Mouse (Mus musculus) adrenal gland, postnatal 10 days (tissue): ENCODE measurements around the gene Snx5. TPM values are rescaled to one million over a fixed set of nuclear protein-coding genes. Genes with fewer than 3 reads are reported as not detected.

Experiments used
- DNase-seq: peaks from one replicate; pipeline ENCODE4 v3.0.0; 2021; ENCODE audit warnings: mixed read lengths
- total RNA-seq, 2 experiments: library from RNA; stranded (reverse); gene quantifications; 2 replicates each; pipeline ENCODE4 v1.2.3; 2021

The Snx5 gene
- total RNA-seq, 2 experiments from 2014 or later: 93.5 to 97.0 TPM

GRCm38 (mm10) chr2:144267731-144268015 is 3.0 kb downstream of the Snx5 start:
- no peak for DNase-seq

DNA sequence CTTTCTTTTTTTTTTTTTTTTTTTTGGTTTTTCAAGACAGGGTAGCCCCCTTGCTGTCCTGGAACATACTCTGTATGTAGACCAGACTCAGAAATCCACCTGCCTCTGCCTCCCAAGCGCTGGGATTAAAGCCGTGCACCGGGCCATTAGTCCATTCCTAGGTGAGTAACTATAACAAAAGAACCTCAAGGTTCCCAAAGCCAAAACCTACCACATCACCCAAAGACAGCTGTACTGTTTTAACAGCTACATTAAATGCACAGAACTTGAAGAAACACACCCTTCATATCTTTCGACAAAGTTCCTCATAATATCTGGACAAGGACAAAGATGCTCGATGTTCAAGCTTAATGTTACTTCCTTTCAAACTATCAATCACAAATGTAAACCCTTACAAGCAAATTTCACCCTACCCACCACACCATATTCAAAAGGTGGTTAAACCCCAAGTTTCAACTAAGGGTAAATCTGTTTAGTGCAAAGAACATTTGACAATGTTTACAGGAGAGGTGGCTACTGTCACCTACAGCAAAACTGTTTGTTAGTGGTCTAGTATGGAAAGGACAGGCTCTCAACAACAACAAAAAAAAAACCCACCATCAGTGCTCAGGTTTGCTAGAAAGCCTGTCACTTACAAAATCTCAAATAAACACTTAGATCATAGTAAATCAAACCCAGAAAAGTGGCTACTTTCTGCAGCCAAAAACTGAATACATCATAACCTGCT is 3.5 kb downstream of the Snx5 start:
- DNase-seq: no peak

DNA sequence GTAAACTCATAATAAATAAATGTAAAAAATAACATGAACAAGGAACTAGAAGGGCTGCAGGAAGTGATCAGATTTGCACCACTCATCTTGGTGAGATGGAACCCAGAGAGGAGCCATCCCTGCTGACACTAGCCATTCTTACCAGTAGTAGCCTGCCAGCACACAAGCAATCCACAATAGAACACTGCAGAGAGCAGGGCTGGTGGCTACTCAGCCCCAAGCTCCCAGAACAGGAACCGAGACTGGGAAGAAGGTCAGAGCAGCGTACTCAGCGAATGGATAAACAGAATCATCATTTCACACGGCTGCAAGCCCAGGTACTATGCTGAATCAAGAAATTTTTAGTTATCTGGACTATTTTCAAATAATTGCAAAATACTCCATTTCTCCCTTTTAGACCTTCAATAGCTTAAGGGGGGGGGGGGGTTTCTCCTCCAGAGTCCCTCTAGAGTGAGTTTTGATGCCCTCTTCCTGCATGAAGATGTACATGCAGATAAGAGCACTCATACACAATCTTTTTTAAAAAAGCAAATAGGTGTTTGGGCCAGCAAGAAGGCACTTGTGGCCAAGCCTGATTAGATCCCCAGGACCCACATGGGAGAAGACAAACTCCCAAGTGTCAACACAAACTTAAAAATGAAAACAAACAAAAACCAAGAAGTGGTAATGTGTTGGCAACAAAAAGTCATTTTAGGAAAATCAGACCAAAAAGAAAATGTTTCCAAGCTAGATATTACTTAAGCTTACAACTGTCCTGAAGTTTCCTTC is 4.6 kb downstream of the Snx5 start:
- DNase-seq: no peak

GRCm38 (mm10) chr2:144265120-144265488 is 5.6 kb downstream of the Snx5 start:
- no peak for DNase-seq

- DNase-seq: no peak
Measured at GRCm38 (mm10) chr2:144264398-144265119, 6.1 kb downstream of the Snx5 start.

GRCm38 (mm10) chr2:144262837-144263236 is 7.9 kb downstream of the Snx5 start:
- no peak for DNase-seq

DNA sequence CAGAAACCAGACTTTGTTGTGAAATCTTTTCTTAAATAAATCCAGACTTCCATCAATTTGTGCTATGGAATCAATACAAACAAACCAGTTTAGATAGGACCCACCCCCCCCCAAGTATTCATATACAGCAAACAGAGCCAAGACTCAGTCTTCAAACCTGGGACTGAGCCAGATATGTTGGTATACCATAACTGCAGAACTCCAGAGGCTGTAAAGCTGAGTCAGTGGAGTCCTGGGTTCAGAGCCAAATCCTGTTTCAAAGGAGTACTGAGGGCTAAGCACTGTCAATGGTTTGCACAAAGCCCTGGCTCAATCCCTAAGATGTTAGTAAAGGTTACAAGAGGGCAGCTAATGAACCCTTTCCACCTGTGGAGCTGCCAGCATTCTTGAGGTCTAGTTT is 20.6 kb downstream of the Snx5 start:
- no peak for DNase-seq

DNA sequence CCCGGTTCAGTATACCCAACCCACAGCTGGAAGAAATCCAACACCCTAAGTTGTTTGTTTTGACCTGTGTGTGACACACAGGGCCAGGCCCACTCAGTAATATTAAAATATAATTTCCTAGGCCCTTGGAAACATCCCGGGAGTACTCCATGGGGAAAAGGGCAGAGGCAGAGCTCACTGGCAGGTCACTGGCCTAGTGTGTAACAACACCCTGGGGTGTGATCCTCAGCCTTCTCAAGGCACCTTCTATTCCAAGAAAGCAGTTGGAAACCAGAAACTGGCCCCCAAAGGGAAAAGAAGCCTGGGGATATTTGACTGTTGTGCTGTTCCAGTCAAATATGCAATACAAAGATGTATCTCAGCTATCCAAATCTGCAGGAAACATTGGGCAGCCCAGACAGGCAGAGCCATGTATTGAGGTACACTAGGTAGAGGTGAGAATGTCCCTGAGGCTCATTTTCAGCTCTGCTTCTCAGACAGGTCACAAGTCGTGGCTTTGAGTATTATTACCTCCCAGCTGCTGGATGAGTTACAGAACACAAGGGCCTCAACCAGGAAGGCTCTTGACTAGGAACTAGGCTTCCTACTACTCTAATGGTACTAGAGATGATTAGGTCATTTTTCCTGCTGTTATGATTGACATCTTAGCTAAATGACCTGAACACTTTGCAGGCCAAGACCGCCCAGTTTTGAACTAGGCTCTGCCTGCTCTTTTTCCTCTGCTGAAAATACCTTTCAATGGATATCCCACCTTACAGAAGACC is 21.9 kb downstream of the Snx5 start:
- DNase-seq: peak; percentile 50

DNA sequence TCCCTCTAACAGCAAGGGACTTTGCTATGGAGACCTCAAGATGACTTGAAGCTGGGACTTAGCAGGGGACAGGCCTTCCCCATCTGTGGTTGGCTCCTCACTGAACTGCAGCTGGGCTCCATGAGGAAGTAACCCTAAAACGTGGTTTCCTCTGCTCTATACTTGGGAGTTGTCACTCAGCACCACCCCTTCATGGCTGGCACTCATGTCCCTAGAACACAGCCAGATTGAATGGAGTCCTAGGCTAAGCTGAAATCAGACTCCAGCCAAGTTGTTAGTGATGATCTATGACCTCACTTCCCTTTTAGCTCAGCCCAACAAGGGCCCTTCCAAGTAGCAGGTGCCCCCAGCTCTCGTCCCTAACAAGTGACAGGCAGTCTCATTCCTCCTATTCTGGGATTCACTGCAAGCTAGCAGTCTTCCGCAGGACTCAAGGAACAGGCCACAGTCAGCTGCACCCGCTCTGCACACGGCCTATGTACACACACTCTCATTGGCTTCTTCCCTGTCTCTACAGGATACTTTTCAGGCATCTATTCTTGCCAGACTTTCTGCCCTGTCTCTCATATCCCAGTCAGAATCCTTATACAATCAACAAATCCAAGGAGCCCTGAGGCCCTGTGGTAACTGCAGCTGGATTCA is 23.2 kb downstream of the Snx5 start:
- DNase-seq: no peak

DNA sequence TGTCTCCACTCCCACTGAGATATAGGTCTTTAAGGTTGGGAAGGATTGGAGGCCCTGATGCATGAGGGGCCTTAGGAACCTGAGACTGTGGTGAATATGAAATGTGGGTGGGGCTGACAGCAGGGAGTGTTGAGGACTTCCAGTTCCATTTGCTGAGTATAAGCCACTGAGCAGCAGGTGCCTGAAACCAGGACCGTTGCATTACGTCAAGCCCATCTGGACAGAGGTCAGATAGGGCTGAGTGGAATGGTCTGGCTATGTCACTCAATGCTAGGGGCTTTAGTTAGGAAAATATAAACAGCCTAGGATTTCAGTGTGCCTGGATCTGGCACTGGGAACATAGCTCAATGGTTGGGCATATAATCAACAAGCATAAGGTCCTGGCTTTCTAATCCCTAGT is 24.4 kb downstream of the Snx5 start:
- DNase-seq: no peak

GRCm38 (mm10) chr2:144245464-144245863 is 25.2 kb downstream of the Snx5 start:
- no peak for DNase-seq

DNA sequence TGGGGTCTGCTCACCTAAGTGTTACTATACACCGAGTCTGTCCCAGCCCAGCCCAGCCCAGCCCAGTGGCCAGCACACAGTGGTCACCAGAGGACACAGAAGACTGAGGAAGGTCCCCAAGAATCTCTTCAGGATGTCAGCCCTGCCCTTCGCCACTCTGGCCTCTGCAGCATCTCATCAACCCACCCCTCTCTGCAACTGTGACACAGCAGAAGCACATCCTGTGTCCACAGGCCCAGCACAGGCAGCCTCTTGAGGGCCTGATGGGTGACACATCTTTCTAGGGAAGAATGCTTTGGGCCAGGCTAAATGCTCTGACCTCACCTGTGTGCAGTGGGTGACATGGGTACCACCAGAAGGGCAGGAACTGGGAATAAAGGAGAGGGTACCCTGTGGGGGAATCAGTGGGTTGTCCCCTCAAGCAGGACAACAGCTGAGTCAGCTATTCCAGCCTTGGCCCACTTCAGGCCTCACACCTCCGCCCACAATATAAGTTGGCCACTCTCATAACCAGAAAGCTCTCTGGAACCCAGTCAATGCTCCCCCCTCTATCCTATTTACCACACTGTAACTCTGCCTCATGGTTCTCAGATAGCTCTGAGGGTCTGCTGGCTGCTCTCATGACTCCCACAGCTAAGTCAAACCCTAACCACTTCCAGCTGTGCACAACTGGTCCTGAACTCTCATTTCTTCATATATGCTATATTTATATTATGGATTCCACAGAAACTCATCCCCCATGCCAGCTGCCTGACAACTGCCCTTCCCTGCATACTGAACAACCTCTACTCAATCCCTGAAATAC is 30.4 kb downstream of the Snx5 start:
- no peak for DNase-seq

DNA sequence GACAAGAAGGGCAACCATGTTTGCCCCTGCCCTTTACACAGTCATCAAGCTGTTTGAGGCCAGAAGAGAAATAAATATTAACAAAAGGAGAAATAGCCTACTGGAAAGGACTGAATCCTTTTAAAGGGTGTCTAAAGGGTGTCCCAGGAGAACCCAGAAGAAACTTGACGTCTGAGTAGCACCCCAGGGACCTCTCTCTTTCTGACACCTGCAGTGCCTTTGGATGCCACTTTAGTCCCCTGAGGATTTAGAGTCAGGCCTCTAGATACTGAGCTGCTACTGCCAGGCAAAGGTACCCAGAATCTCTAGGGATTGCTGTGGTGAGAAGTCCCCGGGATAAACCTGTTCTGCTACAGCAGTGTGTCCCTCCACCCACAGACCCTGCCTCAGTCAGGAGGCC is 31.4 kb downstream of the Snx5 start:
- no peak for DNase-seq

- DNase-seq: peak; percentile 48
Measured at GRCm38 (mm10) chr2:144238341-144238740, 32.4 kb downstream of the Snx5 start.

GRCm38 (mm10) chr2:144236791-144237584 is 33.7 kb downstream of the Snx5 start:
- DNase-seq: no peak

DNA sequence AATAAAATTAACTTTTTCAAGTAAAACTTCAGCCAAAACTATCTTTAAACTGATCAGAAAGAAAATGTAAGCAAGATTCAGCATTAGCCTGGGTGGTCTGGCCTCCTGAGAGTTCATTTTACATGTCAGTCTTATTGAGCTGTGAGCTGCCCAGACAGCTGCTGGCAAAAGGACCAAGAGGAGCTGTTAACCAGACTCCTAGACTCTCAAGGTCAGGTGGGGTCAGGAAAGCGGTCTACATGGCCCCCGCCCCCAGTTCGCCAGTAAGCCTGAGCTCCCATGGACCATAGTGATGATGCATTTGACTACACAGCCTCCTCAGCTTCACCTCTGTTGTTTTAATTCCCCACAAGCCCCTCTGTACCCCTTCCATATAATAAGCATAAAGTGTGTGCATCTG is 34.9 kb downstream of the Snx5 start:
- no peak for DNase-seq

DNA sequence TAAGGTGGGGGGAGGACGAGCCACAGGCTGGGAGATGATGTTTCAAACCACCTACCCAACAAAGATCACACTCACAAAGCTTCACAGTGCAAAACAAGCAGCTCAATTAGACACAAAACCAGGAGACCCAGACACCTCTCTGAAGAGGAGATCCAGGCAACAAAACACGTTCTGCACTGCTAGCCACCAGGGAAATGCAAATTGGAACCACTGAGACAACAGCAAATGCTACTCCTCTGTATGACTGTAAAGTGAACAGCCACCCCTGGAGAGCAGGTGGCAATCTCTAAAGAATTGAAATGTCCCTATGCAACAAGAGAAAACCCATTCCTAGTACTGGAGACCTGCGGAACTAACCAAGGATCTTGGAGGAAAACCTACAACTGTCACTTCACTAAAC is 37.2 kb downstream of the Snx5 start:
- no peak for DNase-seq

- no peak for DNase-seq
Measured at GRCm38 (mm10) chr2:144231115-144231514, 39.6 kb downstream of the Snx5 start.

DNA sequence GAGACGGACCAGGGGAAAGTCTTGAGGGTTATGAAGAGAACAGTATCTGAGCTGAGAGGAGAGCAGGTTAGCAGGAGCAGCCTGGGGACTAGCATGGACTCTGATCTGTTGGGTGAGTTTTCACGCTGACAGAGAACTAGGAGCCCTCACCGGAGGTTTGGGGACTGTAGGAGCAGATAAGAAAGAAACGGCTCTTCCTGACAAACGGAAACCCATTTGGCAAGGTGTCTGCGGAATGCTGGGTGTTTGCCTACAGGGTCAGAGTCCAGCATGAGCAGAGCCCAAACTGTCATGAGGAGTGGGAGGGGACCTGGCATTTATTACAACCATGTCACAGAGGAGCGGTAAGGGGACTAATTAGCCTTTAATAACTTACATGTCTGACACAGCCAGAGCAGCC is 40.2 kb downstream of the Snx5 start:
- DNase-seq: peak; percentile 40

DNA sequence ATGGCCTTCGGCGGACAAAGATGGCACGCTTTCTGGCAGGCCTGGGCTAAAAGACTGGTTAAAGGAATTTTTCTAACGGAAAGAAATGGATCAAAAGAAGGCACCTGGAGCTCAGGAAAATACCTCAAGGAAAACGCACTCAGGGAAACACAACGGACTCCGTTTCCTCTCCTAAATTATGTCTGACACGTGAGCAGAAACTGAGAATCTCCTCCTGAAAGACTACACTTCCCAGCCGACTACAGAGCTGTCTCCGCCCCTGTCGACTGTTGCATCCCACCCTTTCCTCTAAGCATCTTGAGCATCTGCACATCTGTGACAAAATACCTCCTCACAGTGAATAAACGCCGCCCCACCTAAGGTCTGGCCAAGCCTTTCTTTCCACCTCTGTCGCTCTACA is 41.1 kb downstream of the Snx5 start:
- no peak for DNase-seq
